ENCODE assay signal across 11 mouse cellular contexts in genomic region chr7:73243591-73244355, GRCm38 (mm10).
DNase-seq lines count a peak whose midpoint lies in the region; ATAC-seq and TF ChIP-seq lines count a peak whose summit lies in the region.
"Had no signal": no experiment of that assay in that cellular context is flagged by ENCODE, and none has a peak within 500 bp of the region (broad histone marks: within the 10 kb centered on the region; RNA-seq: fewer than 3 reads in every experiment).

No protein-coding gene starts in this region.

- no peak for TF ChIP-seq POLR2A in thymus, adult 2 months (IDR thresholded peaks at IDR 0.05; ENCODE audit: control insufficient read depth, extremely low read depth, insufficient read depth, low read length, poor library complexity)

- no peak for ATAC-seq in liver, embryonic 12.5 days
- ATAC-seq in stomach, postnatal 0 days (ENCODE audit: low FRiP score, low TSS enrichment) = peak; percentile 40; the same call in 1 of the 2 replicates

- H3K4me1 ChIP-seq in liver, embryonic 12.5 days = no peaks in the 10 kb centered on the region
- H3K4me1 ChIP-seq in stomach, postnatal 0 days (replicated peaks; ENCODE audit: control insufficient read depth, insufficient read depth) = no peaks in the 10 kb centered on the region
- no peaks in the 10 kb centered on the region for H3K4me1 ChIP-seq in thymus, adult 2 months (replicated peaks; ENCODE audit: control insufficient read depth, insufficient read depth, low read length)
- H3K4me1 ChIP-seq: embryonic facial prominence, embryonic 13.5 days had no signal

- no peak overlapping the region for H3K9ac ChIP-seq in liver, embryonic 12.5 days
- H3K9ac ChIP-seq in stomach, postnatal 0 days (ENCODE audit: low read length) = no peak overlapping the region
- H3K9ac ChIP-seq: embryonic facial prominence, embryonic 13.5 days; lung, embryonic 14.5 days had no signal

- no peaks in the 10 kb centered on the region for H3K36me3 ChIP-seq in liver, embryonic 12.5 days
- no peaks in the 10 kb centered on the region for H3K36me3 ChIP-seq in stomach, postnatal 0 days (ENCODE audit: control insufficient read depth, insufficient read depth, low read length)
- H3K36me3 ChIP-seq in thymus, adult 2 months (ENCODE audit: control insufficient read depth, insufficient read depth, low read length) = no peaks in the 10 kb centered on the region
- H3K36me3 ChIP-seq: embryonic facial prominence, embryonic 13.5 days had no signal

- H3K9me3 ChIP-seq in liver, embryonic 12.5 days (replicated peaks) = no peaks in the 10 kb centered on the region
- no peaks in the 10 kb centered on the region for H3K9me3 ChIP-seq in stomach, postnatal 0 days (ENCODE audit: control insufficient read depth, low read length)
- H3K9me3 ChIP-seq: embryonic facial prominence, embryonic 13.5 days had no signal

- H3K27me3 ChIP-seq in liver, embryonic 12.5 days (replicated peaks) = no peaks in the 10 kb centered on the region
- no peaks in the 10 kb centered on the region for H3K27me3 ChIP-seq in stomach, postnatal 0 days (ENCODE audit: control insufficient read depth, insufficient read depth, low read length)
- no peaks in the 10 kb centered on the region for H3K27me3 ChIP-seq in thymus, adult 2 months (ENCODE audit: control insufficient read depth, insufficient read depth, low read length)
- H3K27me3 ChIP-seq: embryonic facial prominence, embryonic 13.5 days had no signal

- H3K4me3 ChIP-seq in liver, embryonic 12.5 days = no peak overlapping the region
- no peak overlapping the region for H3K4me3 ChIP-seq in stomach, postnatal 0 days (ENCODE audit: low read depth, low read length)
- no peak overlapping the region for H3K4me3 ChIP-seq in thymus, adult 2 months (ENCODE audit: control insufficient read depth, insufficient read depth, low read length)
- H3K4me3 ChIP-seq: embryonic facial prominence, embryonic 13.5 days had no signal

- TF ChIP-seq EP300 in stomach, postnatal 0 days (optimal IDR thresholded peaks at IDR 0.05) = no peak

- no peak overlapping the region for H3K4me2 ChIP-seq in liver, embryonic 12.5 days
- no peak overlapping the region for H3K4me2 ChIP-seq in stomach, postnatal 0 days (replicated peaks; ENCODE audit: low read depth)
- H3K4me2 ChIP-seq: embryonic facial prominence, embryonic 13.5 days; lung, embryonic 14.5 days had no signal

- H3K27ac ChIP-seq in liver, embryonic 12.5 days = no peak overlapping the region
- no peak overlapping the region for H3K27ac ChIP-seq in stomach, postnatal 0 days (replicated peaks)
- no peak overlapping the region for H3K27ac ChIP-seq in thymus, adult 2 months (ENCODE audit: control insufficient read depth, insufficient read depth, low read length)
- H3K27ac ChIP-seq: embryonic facial prominence, embryonic 13.5 days had no signal

- TF ChIP-seq CTCF in stomach, postnatal 0 days (IDR thresholded peaks at IDR 0.05; ENCODE audit: low read depth) = no peak
- TF ChIP-seq CTCF in thymus, adult 2 months (IDR thresholded peaks at IDR 0.05; ENCODE audit: borderline replicate concordance, control insufficient read depth, extremely low read depth, insufficient read depth, low read length, poor library complexity) = no peak

- 42% methylated on average over 8 of the region's 9 CpGs for WGBS in liver, embryonic 12.5 days (ENCODE audit: insufficient replicate concordance)
- 49% methylated on average over 9 of the region's 9 CpGs for WGBS in stomach, postnatal 0 days
- 75% methylated on average over 9 of the region's 9 CpGs for WGBS in thymus, adult 2 months

- peak; percentile 43 for DNase-seq in embryo, embryonic 11 days
- no peak for DNase-seq in embryo, embryonic 9.5 days (ENCODE audit: extremely low spot score)
- peak; percentile 6 for DNase-seq in liver
- peak; percentile 35 for DNase-seq in heart, postnatal 25 days (ENCODE audit: low spot score)
- no peak for DNase-seq in stomach, postnatal 0 days (ENCODE audit: low spot score)
- no peak for DNase-seq in thymus, adult 2 months
- DNase-seq in yolk sac, embryonic 10.5 days (ENCODE audit: low spot score) = no peak
- DNase-seq: kidney, postnatal 14 days; lung, embryonic 14.5 days had no signal

- intact Hi-C loops in heart, postnatal 25 days (cut with DNase I) = no loop called here

Comparison
In these comparisons a context has a peak if more than half of its experiments do, and no peak if none do; other contexts are left out.
1. DNase-seq: peak in embryo, embryonic 11 days (single experiment), liver (single experiment) and heart, postnatal 25 days (single experiment); none in embryo, embryonic 9.5 days (single experiment), stomach, postnatal 0 days (single experiment), thymus, adult 2 months (single experiment) and yolk sac, embryonic 10.5 days (single experiment).